8 mouse cellular contexts compared by ENCODE assay signal in the genomic region with DNA sequence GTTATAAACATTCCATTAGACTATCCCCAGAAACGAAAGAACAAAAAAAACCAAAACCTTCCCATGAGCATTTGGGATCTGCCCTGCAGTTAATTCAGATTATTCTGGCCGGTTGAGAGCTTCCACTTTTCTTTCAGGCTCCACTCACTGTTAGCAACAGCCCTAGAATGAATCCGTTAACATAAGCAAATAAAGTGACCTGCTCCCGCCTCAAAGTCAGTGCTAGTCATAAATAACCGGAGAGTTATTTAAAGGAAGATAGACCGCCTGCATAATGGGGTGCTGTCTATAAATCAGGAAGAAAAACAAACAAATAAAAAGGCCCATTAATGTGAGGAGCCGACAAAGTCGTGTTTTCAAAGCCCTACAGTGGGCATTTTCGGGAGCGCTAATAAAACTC.
DNase-seq lines count a peak whose midpoint lies in the region; ATAC-seq lines count a peak whose summit lies in the region.

No protein-coding gene starts in this region.

- no peak overlapping the region for H3K27ac ChIP-seq in heart, embryonic 16.5 days (ENCODE audit: low read length)
- 0 out of 2 replicates have a peak overlapping the region, but pooled peaks have one; percentile 30 for H3K27ac ChIP-seq in embryonic facial prominence, embryonic 10.5 days (replicated peaks)
- no peak overlapping the region for H3K27ac ChIP-seq in hindbrain, embryonic 16.5 days (ENCODE audit: low read depth, low read length)
- no peak overlapping the region for H3K27ac ChIP-seq in midbrain, embryonic 15.5 days

- H3K9me3 ChIP-seq in heart, embryonic 16.5 days (replicated peaks; ENCODE audit: control insufficient read depth, low read length): no peaks in the 10 kb centered on the region
- no peaks in the 10 kb centered on the region for H3K9me3 ChIP-seq in embryonic facial prominence, embryonic 10.5 days
- no peaks in the 10 kb centered on the region for H3K9me3 ChIP-seq in hindbrain, embryonic 16.5 days (ENCODE audit: control insufficient read depth, low read length)
- no peaks in the 10 kb centered on the region for H3K9me3 ChIP-seq in midbrain, embryonic 15.5 days

- H3K4me1 ChIP-seq in heart, embryonic 16.5 days (ENCODE audit: control insufficient read depth, insufficient read depth, low read length): peaks cover 2% of the 10 kb centered on the region; the same call in 1 of the 2 replicates
- peaks cover 12% of the 10 kb centered on the region for H3K4me1 ChIP-seq in embryonic facial prominence, embryonic 10.5 days
- peaks cover 6% of the 10 kb centered on the region; the same call in 1 of the 2 replicates for H3K4me1 ChIP-seq in hindbrain, embryonic 16.5 days (ENCODE audit: control insufficient read depth, insufficient read depth, low read depth, low read length)
- H3K4me1 ChIP-seq in midbrain, embryonic 15.5 days: peaks cover 10% of the 10 kb centered on the region

- peak overlapping the region; percentile 36; the same call in 1 of the 2 replicates for H3K9ac ChIP-seq in heart, embryonic 16.5 days (ENCODE audit: low read length)
- H3K9ac ChIP-seq in hindbrain, embryonic 16.5 days (ENCODE audit: low read depth, low read length): no peak overlapping the region
- H3K9ac ChIP-seq in midbrain, embryonic 15.5 days: no peak overlapping the region

- 14% methylated on average over 10 of the region's 10 CpGs for WGBS in heart, embryonic 16.5 days
- WGBS in embryonic facial prominence, embryonic 10.5 days: 21% methylated on average over 10 of the region's 10 CpGs
- WGBS in hindbrain, embryonic 16.5 days: 10% methylated on average over 10 of the region's 10 CpGs
- 13% methylated on average over 10 of the region's 10 CpGs for WGBS in midbrain, embryonic 15.5 days

- DNase-seq in heart, postnatal 10 days: no peak
- DNase-seq in embryonic facial prominence, embryonic 10.5 days (ENCODE audit: low spot score): no peak
- DNase-seq in thymus, postnatal 36 days: no peak
- no peak for DNase-seq in gastrocnemius, adult 8-10 months (ENCODE audit: low spot score in 2 of 2)
- no peak for DNase-seq in cerebellum, adult 9-11 months

- ATAC-seq in heart, embryonic 16.5 days (replicated peaks; ENCODE audit: extremely low read depth, insufficient read depth, low FRiP score): no peak
- no peak for ATAC-seq in hindbrain, embryonic 16.5 days
- no peak for ATAC-seq in midbrain, embryonic 15.5 days (replicated peaks)

- H3K27me3 ChIP-seq in heart, embryonic 16.5 days (ENCODE audit: control insufficient read depth, insufficient read depth, low read length): peaks cover 8% of the 10 kb centered on the region
- peaks cover 48% of the 10 kb centered on the region for H3K27me3 ChIP-seq in embryonic facial prominence, embryonic 10.5 days (replicated peaks; ENCODE audit: low read depth, poor library complexity, severe bottlenecking)
- H3K27me3 ChIP-seq in hindbrain, embryonic 16.5 days (replicated peaks; ENCODE audit: control insufficient read depth, insufficient read depth, low read length): peaks cover 3% of the 10 kb centered on the region; the same call in 1 of the 2 replicates
- H3K27me3 ChIP-seq in midbrain, embryonic 15.5 days (replicated peaks): no peaks in the 10 kb centered on the region

- no peaks in the 10 kb centered on the region for H3K36me3 ChIP-seq in heart, embryonic 16.5 days (ENCODE audit: control insufficient read depth, insufficient read depth)
- no peaks in the 10 kb centered on the region for H3K36me3 ChIP-seq in embryonic facial prominence, embryonic 10.5 days (replicated peaks)
- H3K36me3 ChIP-seq in hindbrain, embryonic 16.5 days (ENCODE audit: control insufficient read depth, insufficient read depth, low read length): no peaks in the 10 kb centered on the region
- H3K36me3 ChIP-seq in midbrain, embryonic 15.5 days (replicated peaks): no peaks in the 10 kb centered on the region

- intact Hi-C loops in heart, postnatal 10 days (cut with DNase I): no loop called here

- H3K4me2 ChIP-seq in heart, embryonic 16.5 days (ENCODE audit: low read depth, low read length): peak overlapping the region; percentile 69
- H3K4me2 ChIP-seq in hindbrain, embryonic 16.5 days (ENCODE audit: low read length): peak overlapping the region; percentile 49
- peak overlapping the region; percentile 46 for H3K4me2 ChIP-seq in midbrain, embryonic 15.5 days

- peak overlapping the region; percentile 45 for H3K4me3 ChIP-seq in heart, embryonic 16.5 days (ENCODE audit: low read length)
- peak overlapping the region; percentile 46 for H3K4me3 ChIP-seq in embryonic facial prominence, embryonic 10.5 days
- H3K4me3 ChIP-seq in hindbrain, embryonic 16.5 days (ENCODE audit: low read length): peak overlapping the region; percentile 21
- H3K4me3 ChIP-seq in midbrain, embryonic 15.5 days: peak overlapping the region; percentile 21
